Comparison of ENCODE assay signal across 12 mouse cellular contexts in genomic region chr13:10045651-10046350, GRCm38 (mm10).
A peak's percentile ranks its signal among the peaks of the same experiment; 100 is the strongest.
DNase-seq lines count a peak whose midpoint lies in the region; ATAC-seq and TF ChIP-seq lines count a peak whose summit lies in the region.
"Had no signal": no experiment of that assay in that cellular context is flagged by ENCODE, and none has a peak within 500 bp of the region (broad histone marks: within the 10 kb centered on the region; RNA-seq: fewer than 3 reads in every experiment).

No protein-coding gene starts in this region.

- no peaks in the 10 kb centered on the region for H3K27me3 ChIP-seq in intestine, embryonic 14.5 days (replicated peaks; ENCODE audit: control insufficient read depth, insufficient read depth, low read length)
- no peaks in the 10 kb centered on the region for H3K27me3 ChIP-seq in intestine, postnatal 0 days (replicated peaks; ENCODE audit: control insufficient read depth, insufficient read depth, low read length)
- no peaks in the 10 kb centered on the region for H3K27me3 ChIP-seq in heart, embryonic 14.5 days (ENCODE audit: control insufficient read depth, insufficient read depth, low read length)
- H3K27me3 ChIP-seq in kidney, embryonic 14.5 days (ENCODE audit: control insufficient read depth, insufficient read depth, low read length), result no peaks in the 10 kb centered on the region
- no peaks in the 10 kb centered on the region for H3K27me3 ChIP-seq in midbrain, embryonic 14.5 days (ENCODE audit: control insufficient read depth, insufficient read depth, low read length)
- no peaks in the 10 kb centered on the region for H3K27me3 ChIP-seq in liver, postnatal 0 days (ENCODE audit: insufficient read depth, low read length)
- H3K27me3 ChIP-seq: liver, embryonic 12.5 days had no signal

- TF ChIP-seq EP300 in liver, postnatal 0 days (IDR thresholded peaks at IDR 0.05; ENCODE audit: low read depth), result no peak

- peak; percentile 36; the same call in 1 of the 2 replicates for ATAC-seq in intestine, embryonic 14.5 days (replicated peaks; ENCODE audit: low FRiP score, low TSS enrichment, low read depth)
- ATAC-seq in intestine, postnatal 0 days, result no peak
- ATAC-seq in heart, embryonic 14.5 days (ENCODE audit: insufficient number of reproducible peaks, insufficient read depth, low FRiP score, low read depth), result no peak
- ATAC-seq in kidney, embryonic 14.5 days (ENCODE audit: low FRiP score, low TSS enrichment), result peak; percentile 24; the same call in 1 of the 2 replicates
- no peak for ATAC-seq in midbrain, embryonic 14.5 days (ENCODE audit: low FRiP score, low TSS enrichment)
- ATAC-seq in liver, postnatal 0 days, result no peak
- ATAC-seq: liver, embryonic 12.5 days had no signal

- no peak for DNase-seq in intestine, embryonic 14.5 days (ENCODE audit: low spot score)
- DNase-seq in lung, postnatal 36 days, result peak; percentile 57
- DNase-seq in midbrain, embryonic 14.5 days, result no peak
- no peak for DNase-seq in liver, postnatal 0 days
- DNase-seq in urinary bladder, postnatal 4 days (ENCODE audit: low spot score in 2 of 2), result no peak
- DNase-seq: adrenal gland, adult 2 months had no signal

- no peaks in the 10 kb centered on the region for H3K4me1 ChIP-seq in intestine, embryonic 14.5 days (replicated peaks; ENCODE audit: control insufficient read depth, insufficient read depth, low read length)
- 0 out of 2 replicates have a peak, but pooled peaks cover 4% of the 10 kb centered on the region for H3K4me1 ChIP-seq in intestine, postnatal 0 days (replicated peaks; ENCODE audit: control insufficient read depth, insufficient read depth, low read length)
- H3K4me1 ChIP-seq in heart, embryonic 14.5 days (ENCODE audit: control insufficient read depth in 2 of 2, insufficient read depth in 2 of 2, low read length in 2 of 2), result peaks cover 10% of the 10 kb centered on the region in 2 experiments; a peak in 3 of 4 replicates
- H3K4me1 ChIP-seq in kidney, embryonic 14.5 days (ENCODE audit: control insufficient read depth, insufficient read depth, low read length), result no peaks in the 10 kb centered on the region
- no peaks in the 10 kb centered on the region for H3K4me1 ChIP-seq in midbrain, embryonic 14.5 days (ENCODE audit: control insufficient read depth, insufficient read depth, low read length)
- H3K4me1 ChIP-seq in liver, postnatal 0 days (ENCODE audit: insufficient read depth), result no peaks in the 10 kb centered on the region
- H3K4me1 ChIP-seq: hindbrain, embryonic 10.5 days; liver, embryonic 12.5 days; midbrain, embryonic 10.5 days had no signal

- no peaks in the 10 kb centered on the region for H3K9me3 ChIP-seq in intestine, embryonic 14.5 days (ENCODE audit: control insufficient read depth, low read length)
- H3K9me3 ChIP-seq in intestine, postnatal 0 days (ENCODE audit: control insufficient read depth), result no peaks in the 10 kb centered on the region
- no peaks in the 10 kb centered on the region for H3K9me3 ChIP-seq in heart, embryonic 14.5 days (ENCODE audit: control insufficient read depth, low read length)
- no peaks in the 10 kb centered on the region for H3K9me3 ChIP-seq in kidney, embryonic 14.5 days (ENCODE audit: control insufficient read depth, low read length)
- H3K9me3 ChIP-seq in midbrain, embryonic 14.5 days (ENCODE audit: control insufficient read depth, low read length), result no peaks in the 10 kb centered on the region
- no peaks in the 10 kb centered on the region for H3K9me3 ChIP-seq in liver, postnatal 0 days (ENCODE audit: low read length)
- H3K9me3 ChIP-seq: hindbrain, embryonic 10.5 days; liver, embryonic 12.5 days; midbrain, embryonic 10.5 days had no signal

- no peak for TF ChIP-seq CTCF in intestine, postnatal 0 days (IDR thresholded peaks at IDR 0.05; ENCODE audit: low read depth)
- no peak for TF ChIP-seq CTCF in liver, postnatal 0 days (IDR thresholded peaks at IDR 0.05; ENCODE audit: low read depth)

- no peak overlapping the region for H3K4me3 ChIP-seq in intestine, embryonic 14.5 days (ENCODE audit: low read depth, low read length)
- H3K4me3 ChIP-seq in intestine, postnatal 0 days (ENCODE audit: low read depth, low read length), result no peak overlapping the region
- no peak overlapping the region for H3K4me3 ChIP-seq in heart, embryonic 14.5 days (ENCODE audit: control insufficient read depth in 1 of 2, insufficient read depth in 1 of 2, low read depth in 1 of 2, low read length in 2 of 2)
- no peak overlapping the region for H3K4me3 ChIP-seq in kidney, embryonic 14.5 days (ENCODE audit: low read length)
- H3K4me3 ChIP-seq in midbrain, embryonic 14.5 days (replicated peaks; ENCODE audit: low read depth, low read length), result no peak overlapping the region
- H3K4me3 ChIP-seq in liver, postnatal 0 days (ENCODE audit: low read depth, low read length), result no peak overlapping the region
- H3K4me3 ChIP-seq: hindbrain, embryonic 10.5 days; liver, embryonic 12.5 days; midbrain, embryonic 10.5 days had no signal

- no peak overlapping the region for H3K4me2 ChIP-seq in intestine, embryonic 14.5 days (ENCODE audit: low read length)
- no peak overlapping the region for H3K4me2 ChIP-seq in intestine, postnatal 0 days (replicated peaks; ENCODE audit: low read depth)
- H3K4me2 ChIP-seq in heart, embryonic 14.5 days (ENCODE audit: low read length), result peak overlapping the region; percentile 23
- no peak overlapping the region for H3K4me2 ChIP-seq in kidney, embryonic 14.5 days (replicated peaks; ENCODE audit: low read depth, low read length)
- H3K4me2 ChIP-seq in midbrain, embryonic 14.5 days (ENCODE audit: low read length), result no peak overlapping the region
- H3K4me2 ChIP-seq in liver, postnatal 0 days (ENCODE audit: low read depth, low read length), result no peak overlapping the region
- H3K4me2 ChIP-seq: liver, embryonic 12.5 days had no signal

- WGBS in intestine, embryonic 14.5 days, result 68% methylated on average over 7 of the region's 7 CpGs
- 49% methylated on average over 7 of the region's 7 CpGs for WGBS in intestine, postnatal 0 days
- 32% methylated on average over 7 of the region's 7 CpGs for WGBS in heart, embryonic 14.5 days
- 86% methylated on average over 7 of the region's 7 CpGs for WGBS in kidney, embryonic 14.5 days
- 86% methylated on average over 7 of the region's 7 CpGs for WGBS in midbrain, embryonic 14.5 days
- 75% methylated on average over 7 of the region's 7 CpGs for WGBS in liver, postnatal 0 days (ENCODE audit: insufficient replicate concordance)

- no peaks in the 10 kb centered on the region for H3K36me3 ChIP-seq in intestine, embryonic 14.5 days (ENCODE audit: control insufficient read depth, insufficient read depth, low read length)
- H3K36me3 ChIP-seq in intestine, postnatal 0 days (ENCODE audit: control insufficient read depth, insufficient read depth), result no peaks in the 10 kb centered on the region
- H3K36me3 ChIP-seq in heart, embryonic 14.5 days (ENCODE audit: control insufficient read depth, insufficient read depth, low read length), result no peaks in the 10 kb centered on the region
- H3K36me3 ChIP-seq in kidney, embryonic 14.5 days (ENCODE audit: control insufficient read depth, insufficient read depth, low read length), result no peaks in the 10 kb centered on the region
- no peaks in the 10 kb centered on the region for H3K36me3 ChIP-seq in midbrain, embryonic 14.5 days (ENCODE audit: control insufficient read depth, insufficient read depth, low read length)
- H3K36me3 ChIP-seq in liver, postnatal 0 days (replicated peaks; ENCODE audit: insufficient read depth, low read length), result no peaks in the 10 kb centered on the region
- H3K36me3 ChIP-seq: hindbrain, embryonic 10.5 days; liver, embryonic 12.5 days; midbrain, embryonic 10.5 days had no signal

- H3K9ac ChIP-seq in intestine, embryonic 14.5 days (ENCODE audit: low read length), result no peak overlapping the region
- no peak overlapping the region for H3K9ac ChIP-seq in intestine, postnatal 0 days (ENCODE audit: low read depth, low read length)
- no peak overlapping the region for H3K9ac ChIP-seq in heart, embryonic 14.5 days (ENCODE audit: low read length)
- no peak overlapping the region for H3K9ac ChIP-seq in kidney, embryonic 14.5 days (ENCODE audit: low read depth, low read length)
- H3K9ac ChIP-seq in midbrain, embryonic 14.5 days (replicated peaks; ENCODE audit: low read length), result no peak overlapping the region
- no peak overlapping the region for H3K9ac ChIP-seq in liver, postnatal 0 days (replicated peaks)
- H3K9ac ChIP-seq: liver, embryonic 12.5 days had no signal

- no peak overlapping the region for H3K27ac ChIP-seq in intestine, embryonic 14.5 days (ENCODE audit: low read depth)
- no peak overlapping the region for H3K27ac ChIP-seq in intestine, postnatal 0 days (ENCODE audit: low read depth, low read length)
- H3K27ac ChIP-seq in heart, embryonic 14.5 days (replicated peaks in 1 of 2; ENCODE audit: control insufficient read depth in 1 of 2, insufficient read depth in 1 of 2, low read depth in 2 of 2, low read length in 2 of 2), result peak overlapping the region; percentile 33 to 39; a peak in 3 of 4 replicates
- H3K27ac ChIP-seq in kidney, embryonic 14.5 days (ENCODE audit: low read depth, low read length), result no peak overlapping the region; the same call in 1 of the 2 replicates
- no peak overlapping the region for H3K27ac ChIP-seq in midbrain, embryonic 14.5 days (replicated peaks; ENCODE audit: low read depth, low read length)
- no peak overlapping the region for H3K27ac ChIP-seq in liver, postnatal 0 days (ENCODE audit: low read depth)
- H3K27ac ChIP-seq: hindbrain, embryonic 10.5 days; liver, embryonic 12.5 days; midbrain, embryonic 10.5 days had no signal

Comparison
In these comparisons a context has a peak if more than half of its experiments do, and no peak if none do; other contexts are left out.
1. ATAC-seq: peak in intestine, embryonic 14.5 days (single experiment) and kidney, embryonic 14.5 days (single experiment); none in intestine, postnatal 0 days (single experiment), heart, embryonic 14.5 days (single experiment), midbrain, embryonic 14.5 days (single experiment) and liver, postnatal 0 days (single experiment).
2. H3K27ac ChIP-seq: peak in heart, embryonic 14.5 days (2 of 2); none in intestine, embryonic 14.5 days (single experiment), intestine, postnatal 0 days (single experiment), kidney, embryonic 14.5 days (single experiment), midbrain, embryonic 14.5 days (single experiment) and liver, postnatal 0 days (single experiment).